8 mouse cellular contexts compared by ENCODE assay signal in the genomic region with DNA sequence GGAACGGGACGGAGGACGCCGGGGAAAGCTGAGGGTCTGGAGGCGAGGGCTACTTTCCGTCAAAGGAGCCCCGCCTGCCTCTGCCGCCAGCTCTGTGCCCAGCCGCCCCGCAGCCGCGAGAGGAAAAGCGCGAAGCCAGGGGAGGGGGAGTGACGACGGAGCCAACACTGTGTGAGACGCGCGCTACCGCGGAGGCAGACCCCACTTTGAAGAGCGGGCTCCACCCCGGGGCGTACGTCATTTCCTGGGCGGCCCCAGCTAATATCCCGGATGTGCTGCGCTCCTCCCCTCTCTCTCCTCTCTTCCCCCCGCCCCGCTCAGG. TPM values are rescaled to one million over a fixed set of nuclear protein-coding genes. Genes with fewer than 3 reads are reported as not detected.
A peak's percentile ranks its signal among the peaks of the same experiment; 100 is the strongest.
DNase-seq lines count a peak whose midpoint lies in the region; ATAC-seq and TF ChIP-seq lines count a peak whose summit lies in the region.

No protein-coding gene starts in this region.

- H3K27ac ChIP-seq in cerebellum, adult 2 months (ENCODE audit: insufficient read depth, low read length), result peak overlapping the region; percentile 100
- H3K27ac ChIP-seq in lung, embryonic 14.5 days (ENCODE audit: low read depth), result peak overlapping the region; percentile 100
- peak overlapping the region; percentile 96 for H3K27ac ChIP-seq in thymus, adult 2 months (ENCODE audit: control insufficient read depth, insufficient read depth, low read length)

- H3K9me3 ChIP-seq in lung, embryonic 14.5 days (ENCODE audit: low read depth, low read length), result no peaks in the 10 kb centered on the region

- H3K4me1 ChIP-seq in cerebellum, adult 2 months (ENCODE audit: control insufficient read depth, insufficient read depth, low read length), result no peaks in the 10 kb centered on the region
- no peaks in the 10 kb centered on the region; the same call in 1 of the 2 replicates for H3K4me1 ChIP-seq in lung, embryonic 14.5 days (ENCODE audit: insufficient read depth)
- H3K4me1 ChIP-seq in thymus, adult 2 months (replicated peaks; ENCODE audit: control insufficient read depth, insufficient read depth, low read length), result peaks cover 5% of the 10 kb centered on the region

- H3K27me3 ChIP-seq in cerebellum, adult 2 months (ENCODE audit: control insufficient read depth, insufficient read depth, low read length), result no peaks in the 10 kb centered on the region
- H3K27me3 ChIP-seq in lung, embryonic 14.5 days (ENCODE audit: insufficient read depth, low read length), result no peaks in the 10 kb centered on the region
- H3K27me3 ChIP-seq in thymus, adult 2 months (ENCODE audit: control insufficient read depth, insufficient read depth, low read length), result no peaks in the 10 kb centered on the region

- H3K4me2 ChIP-seq in lung, embryonic 14.5 days, result peak overlapping the region; percentile 85

- TF ChIP-seq POLR2A in cerebellum, adult 2 months (IDR thresholded peaks at IDR 0.05; ENCODE audit: borderline replicate concordance, insufficient read depth, low read length), result peak; percentile 93
- TF ChIP-seq POLR2A in thymus, adult 2 months (IDR thresholded peaks at IDR 0.05; ENCODE audit: control insufficient read depth, extremely low read depth, insufficient read depth, low read length, poor library complexity), result peak; percentile 92

- no peak for TF ChIP-seq CTCF in cerebellum, adult 2 months (IDR thresholded peaks at IDR 0.05; ENCODE audit: borderline replicate concordance, insufficient read depth, low read depth, low read length)
- TF ChIP-seq CTCF in lung, embryonic 14.5 days (IDR thresholded peaks at IDR 0.05; ENCODE audit: low read depth), result no peak
- TF ChIP-seq CTCF in thymus, adult 2 months (IDR thresholded peaks at IDR 0.05; ENCODE audit: borderline replicate concordance, control insufficient read depth, extremely low read depth, insufficient read depth, low read length, poor library complexity), result no peak

- DNase-seq in MN1 (ENCODE audit: low spot score), result peak; percentile 94
- DNase-seq in cerebellum, adult 2 months, result peak; percentile 93 to 94
- DNase-seq in forelimb bud, embryonic 11.5 days (ENCODE audit: low read depth, low spot score), result peak; percentile 97
- peak; percentile 92 to 96 for DNase-seq in layer of hippocampus, adult 8-10 months (ENCODE audit: low spot score in 2 of 2)
- peak; percentile 98 for DNase-seq in lung, embryonic 14.5 days
- peak; percentile 95 for DNase-seq in thymus, adult 2 months

- H3K9ac ChIP-seq in lung, embryonic 14.5 days, result peak overlapping the region; percentile 92

- no peaks in the 10 kb centered on the region for H3K36me3 ChIP-seq in lung, embryonic 14.5 days (ENCODE audit: insufficient read depth)
- H3K36me3 ChIP-seq in thymus, adult 2 months (ENCODE audit: control insufficient read depth, insufficient read depth, low read length), result no peaks in the 10 kb centered on the region

- H3K4me3 ChIP-seq in cerebellum, adult 2 months (replicated peaks; ENCODE audit: insufficient read depth, low read depth, low read length), result peak overlapping the region; percentile 98
- H3K4me3 ChIP-seq in lung, embryonic 14.5 days (ENCODE audit: low read depth, low read length), result peak overlapping the region; percentile 75
- peak overlapping the region; percentile 93 for H3K4me3 ChIP-seq in thymus, adult 2 months (ENCODE audit: control insufficient read depth, insufficient read depth, low read length)

- WGBS in cerebellum, adult 2 months, result 0% methylated on average over 30 of the region's 30 CpGs
- 0% methylated on average over 27 of the region's 30 CpGs for WGBS in lung, embryonic 14.5 days
- WGBS in thymus, adult 2 months, result under 1% methylated on average over 28 of the region's 30 CpGs

- ATAC-seq in hematopoietic stem cell, adult 5-6 weeks (replicated peaks in 1 of 2; ENCODE audit: insufficient read depth in 1 of 2, low FRiP score in 2 of 2, low TSS enrichment in 1 of 2, low read depth in 1 of 2, poor library complexity in 2 of 2, severe bottlenecking in 2 of 2), result peak; percentile 90 to 96
- ATAC-seq in lung, embryonic 14.5 days (ENCODE audit: insufficient read depth), result peak; percentile 98
- peak; percentile 94 for ATAC-seq in neutrophil, adult 5-6 weeks (ENCODE audit: extremely low read depth, insufficient number of reproducible peaks, low FRiP score, poor library complexity, severe bottlenecking)

RNA-seq across cellular contexts. Expression of a gene that starts 0.4 kb away (rescaled TPM):
- polyA plus RNA-seq in cerebellum, adult 2 months (2012; rRNA removed), result 7.8 and 8.7 TPM in 2 replicates
- 9.4 and 11.1 TPM in 2 replicates for total RNA-seq in hematopoietic stem cell, adult 5-6 weeks (2017)
- 100 to 1,000 TPM in 3 of 4 experiments, 10 to 100 TPM in 1; 97.2 to 132 (median 109) TPM for total RNA-seq in layer of hippocampus, adult 8-10 months (2022)
- polyA plus RNA-seq in lung, embryonic 14.5 days (2014; fragmentation: Nextera tagmentation; extraction: Ambion mirVana), result 14.8 and 15.2 TPM in 2 replicates
- total RNA-seq in neutrophil, adult 5-6 weeks (2017), result 12.5 and 13.0 TPM in 2 replicates
- 7.0 and 7.5 TPM in 2 replicates for polyA plus RNA-seq in thymus, adult 2 months (2012; rRNA removed)

Comparison
In these comparisons a context has a peak if more than half of its experiments do, and no peak if none do; other contexts are left out.
1. Peak in every context shown above with its lines: DNase-seq, ATAC-seq, H3K4me3 ChIP-seq and H3K27ac ChIP-seq.